Mouse (Mus musculus) liver, postnatal 0 days (tissue): ENCODE measurements around the gene Lin37.

ENCODE experiments used
- CTCF ChIP-seq: sonication (generic); IDR thresholded peaks from 2 replicates; pipeline ENCODE4 v1.5.1; 2016; ENCODE audit warnings: antibody characterized with exemption, low read depth
- EP300 ChIP-seq: IDR thresholded peaks from 2 replicates; pipeline ENCODE4 v1.6.1; 2016; ENCODE audit warnings: antibody characterized with exemption, low read depth, mild to moderate bottlenecking

DNA sequence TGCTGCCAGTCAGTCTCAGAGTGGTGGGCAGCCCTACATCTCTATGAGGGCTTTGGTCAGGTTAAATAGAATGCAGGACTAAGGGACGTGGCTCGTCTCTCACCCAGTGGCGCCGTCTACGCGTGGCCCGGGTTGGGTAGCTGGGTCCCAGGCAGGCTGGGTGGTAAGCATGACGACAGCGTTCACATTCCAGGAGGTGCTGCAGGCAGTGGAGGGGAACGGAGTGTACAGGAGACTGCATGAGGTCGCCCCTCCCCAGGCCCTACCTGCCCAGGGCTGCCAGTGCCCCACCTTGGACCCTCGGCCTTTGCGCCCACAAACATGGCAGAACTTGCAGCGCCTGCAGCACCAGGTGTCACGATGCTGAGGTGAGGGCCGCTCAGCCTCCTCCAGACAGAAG is 21.9 kb upstream of the Lin37 start:
- TF ChIP-seq CTCF = no peak
- no peak for TF ChIP-seq EP300
